Comparison of ENCODE assay signal across 14 mouse cellular contexts in the genomic region with DNA sequence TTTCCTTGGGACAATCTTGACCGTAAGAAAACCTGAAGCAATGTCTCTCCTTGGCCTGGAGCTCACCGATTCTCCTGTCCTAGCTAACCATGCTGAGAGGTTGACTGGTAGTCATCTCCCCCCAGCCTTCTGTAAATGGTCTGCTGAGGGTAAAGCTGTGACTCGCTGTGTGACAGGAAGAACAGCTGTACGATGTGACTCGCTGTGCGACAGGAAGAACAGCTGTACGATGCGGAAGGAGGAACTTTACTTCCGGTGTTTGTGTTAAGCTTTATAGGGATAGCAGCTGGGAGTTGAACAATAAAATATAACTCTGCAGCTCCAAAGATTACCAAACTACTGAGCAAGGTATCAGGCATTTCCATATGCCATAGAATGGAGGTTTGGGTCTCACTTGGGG.
"Had no signal": no experiment of that assay in that cellular context is flagged by ENCODE, and none has a peak within 500 bp of the region (broad histone marks: within the 10 kb centered on the region; RNA-seq: fewer than 3 reads in every experiment).

No protein-coding gene starts in this region.

- H3K36me3 ChIP-seq: midbrain, embryonic 10.5 days; midbrain, embryonic 12.5 days; neural tube, embryonic 12.5 days; stomach, embryonic 15.5 days had no signal

- H3K4me2 ChIP-seq: midbrain, embryonic 12.5 days; neural tube, embryonic 12.5 days; stomach, embryonic 15.5 days had no signal

- H3K4me1 ChIP-seq: midbrain, embryonic 10.5 days; midbrain, embryonic 12.5 days; neural tube, embryonic 12.5 days; stomach, embryonic 15.5 days had no signal

- ATAC-seq: midbrain, embryonic 16.5 days had no signal

- DNase-seq: lung, adult 18-20 months; lung, postnatal 10 days; lung, postnatal 4 days; midbrain, embryonic 14.5 days; right cerebral cortex, postnatal 14 days; thymus, adult 2 months; thymus, postnatal 25 days; thymus, postnatal 4 days had no signal

- H3K9ac ChIP-seq: midbrain, embryonic 12.5 days; neural tube, embryonic 12.5 days; stomach, embryonic 15.5 days had no signal

- H3K27me3 ChIP-seq: midbrain, embryonic 12.5 days; neural tube, embryonic 12.5 days; stomach, embryonic 15.5 days had no signal

- H3K9me3 ChIP-seq: midbrain, embryonic 10.5 days; midbrain, embryonic 12.5 days; neural tube, embryonic 12.5 days; stomach, embryonic 15.5 days had no signal

- H3K4me3 ChIP-seq: midbrain, embryonic 10.5 days; midbrain, embryonic 12.5 days; neural tube, embryonic 12.5 days; stomach, embryonic 15.5 days had no signal

- H3K27ac ChIP-seq: midbrain, embryonic 10.5 days; midbrain, embryonic 12.5 days; neural tube, embryonic 12.5 days; stomach, embryonic 15.5 days; stomach, postnatal 0 days had no signal
